Mouse (Mus musculus): Measurements from ENCODE around the gene Atad3a.

DNA sequence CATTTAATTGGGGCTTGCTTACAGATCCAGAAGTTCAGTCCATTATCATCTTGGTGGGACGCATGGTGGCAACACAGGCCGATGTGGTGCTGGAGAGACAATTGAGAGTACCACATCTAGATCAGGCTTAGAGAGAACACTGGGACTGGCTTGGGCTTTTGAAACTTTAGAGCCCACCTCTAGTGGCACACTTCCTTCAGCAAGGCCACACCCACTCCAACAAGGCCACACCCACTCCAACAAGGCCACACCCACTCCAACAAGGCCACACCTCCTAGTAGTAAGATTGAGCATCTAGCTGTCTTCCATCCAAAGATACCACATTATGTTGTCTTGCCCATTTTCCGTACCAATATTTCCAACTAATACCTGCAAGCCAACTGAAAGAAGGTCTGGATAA, 68.5 kb downstream of the Atad3a start:
- TF ChIP-seq CTCF (IDR thresholded peaks at IDR 0.05; ENCODE audit: low read depth) (no peak), EP300 (IDR thresholded peaks at IDR 0.05; ENCODE audit: low read depth) (no peak)

Data from heart, postnatal 0 days (tissue).